Mouse (Mus musculus) CH12.LX (cell line): ENCODE data around the gene Iyd.
A peak's percentile ranks its signal among the peaks of the same experiment; 100 is the strongest.

ENCODE experiments used
- CHD1 ChIP-seq: IDR thresholded peaks from 2 replicates; pipeline ENCODE4 v1.6.1; 2012; ENCODE audit warnings: low read depth, low read length, improper control_type of control experiment, inconsistent platforms
- CTCF ChIP-seq, 2 experiments: IDR thresholded peaks in 1 of 2; conservative IDR thresholded peaks in 1 of 2; 2 replicates each; pipeline ENCODE4 v1.5.1; 2011 to 2012; ENCODE audit warnings: low read depth in 2 of 2, low read length in 2 of 2, improper control_type of control experiment in 1 of 2, inconsistent platforms in 1 of 2, mild to moderate bottlenecking in 1 of 2, moderate library complexity in 1 of 2
- EP300 ChIP-seq: IDR thresholded peaks from 2 replicates; pipeline ENCODE4 v1.6.1; 2011; ENCODE audit warnings: low read length, improper control_type of control experiment
- MAZ ChIP-seq: IDR thresholded peaks from 2 replicates; pipeline ENCODE4 v1.6.1; 2012; ENCODE audit warnings: low read depth, mild to moderate bottlenecking, inconsistent platforms, low read length, improper control_type of control experiment, moderate library complexity
- POLR2A ChIP-seq: IDR thresholded peaks from 2 replicates; pipeline ENCODE4 v1.6.1; 2011; ENCODE audit warnings: low read depth, mild to moderate bottlenecking, improper control_type of control experiment, low read length

- TF ChIP-seq POLR2A (no peak), CTCF (conservative IDR thresholded peaks at IDR 0.05 in 1 of 2, IDR thresholded peaks at IDR 0.05 in 1 of 2; ENCODE audit: low read depth in 2 of 2, low read length in 2 of 2) (peak; percentile 40 to 45), EP300 (no peak), MAZ (no peak), CHD1 (no peak)
Observed at GRCm38 (mm10) chr10:3567821-3568220, 27.8 kb downstream of the Iyd start.
